ENCODE assay signal across 25 mouse cellular contexts in the genomic region with DNA sequence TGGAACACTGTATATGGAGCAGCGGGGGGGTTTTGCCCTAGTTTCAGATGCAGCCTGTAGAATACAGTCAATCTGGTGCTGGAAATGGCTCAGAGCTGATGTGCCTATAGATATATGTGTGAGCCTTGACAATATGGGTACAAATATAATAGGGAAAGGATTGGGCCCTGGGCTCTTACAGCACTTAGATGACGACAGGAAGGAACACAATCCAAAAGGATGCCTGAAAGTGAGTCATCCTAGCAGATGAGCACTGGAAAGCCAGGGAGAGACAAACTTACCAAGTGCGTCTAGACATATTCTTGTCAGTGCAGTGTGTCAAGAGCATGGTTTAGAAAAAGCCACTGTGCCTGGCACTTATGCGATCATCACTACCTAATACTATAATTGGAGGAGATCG. TPM values are rescaled to one million over a fixed set of nuclear protein-coding genes. Genes with fewer than 3 reads are reported as not detected.
DNase-seq lines count a peak whose midpoint lies in the region; ATAC-seq lines count a peak whose summit lies in the region.
"Had no signal": no experiment of that assay in that cellular context is flagged by ENCODE, and none has a peak within 500 bp of the region (broad histone marks: within the 10 kb centered on the region; RNA-seq: fewer than 3 reads in every experiment).

No protein-coding gene starts in this region.

- H3K36me3 ChIP-seq in midbrain, embryonic 14.5 days (ENCODE audit: control insufficient read depth, insufficient read depth, low read length), result no peaks in the 10 kb centered on the region
- H3K36me3 ChIP-seq: embryonic facial prominence, embryonic 13.5 days; embryonic facial prominence, embryonic 15.5 days; forebrain, embryonic 10.5 days; forebrain, embryonic 12.5 days had no signal

- ATAC-seq in frontal cortex, adult (ENCODE audit: low TSS enrichment), result peak; percentile 88
- no peak for ATAC-seq in midbrain, embryonic 14.5 days (ENCODE audit: low FRiP score, low TSS enrichment)
- ATAC-seq: activated CD4-positive, CD25-positive, alpha-beta regulatory T cell, adult 4 months; forebrain, embryonic 14.5 days; forebrain, embryonic 16.5 days; Patski had no signal

- H3K27ac ChIP-seq in midbrain, embryonic 14.5 days (replicated peaks; ENCODE audit: low read depth, low read length), result no peak overlapping the region
- H3K27ac ChIP-seq: embryonic facial prominence, embryonic 13.5 days; embryonic facial prominence, embryonic 15.5 days; forebrain, embryonic 10.5 days; forebrain, embryonic 12.5 days had no signal

- H3K4me3 ChIP-seq in midbrain, embryonic 14.5 days (replicated peaks; ENCODE audit: low read depth, low read length), result no peak overlapping the region
- H3K4me3 ChIP-seq: embryonic facial prominence, embryonic 13.5 days; embryonic facial prominence, embryonic 15.5 days; erythroblast, embryonic 14.5 days; forebrain, embryonic 10.5 days; forebrain, embryonic 12.5 days had no signal

- DNase-seq in frontal cortex, postnatal 10 days (ENCODE audit: low spot score in 2 of 2), result no peak
- peak; percentile 18 to 25 for DNase-seq in right cerebral cortex, postnatal 10 days (ENCODE audit: low spot score in 2 of 2)
- no peak for DNase-seq in right cerebral cortex, postnatal 4 days
- DNase-seq in brain, adult 2 months (ENCODE audit: low read depth, low spot score), result peak; percentile 51
- DNase-seq in midbrain, embryonic 14.5 days, result no peak
- DNase-seq: adrenal gland, adult 8-10 months; adrenal gland, postnatal 14 days; adrenal gland, postnatal 36 days; cerebellum, adult 11 months; cerebellum, adult 18-20 months; cerebellum, adult 8-10 months; cerebellum, adult 9-11 months; cerebellum, postnatal 14 days; cerebellum, postnatal 36 days; embryo, embryonic 11 days had no signal

- no peak overlapping the region for H3K4me2 ChIP-seq in midbrain, embryonic 14.5 days (ENCODE audit: low read length)
- H3K4me2 ChIP-seq: embryonic facial prominence, embryonic 13.5 days; embryonic facial prominence, embryonic 15.5 days; forebrain, embryonic 12.5 days had no signal

- H3K4me1 ChIP-seq in midbrain, embryonic 14.5 days (ENCODE audit: control insufficient read depth, insufficient read depth, low read length), result no peaks in the 10 kb centered on the region
- H3K4me1 ChIP-seq: embryonic facial prominence, embryonic 13.5 days; embryonic facial prominence, embryonic 15.5 days; forebrain, embryonic 10.5 days; forebrain, embryonic 12.5 days had no signal

- H3K9ac ChIP-seq in midbrain, embryonic 14.5 days (replicated peaks; ENCODE audit: low read length), result no peak overlapping the region
- H3K9ac ChIP-seq: embryonic facial prominence, embryonic 13.5 days; embryonic facial prominence, embryonic 15.5 days; forebrain, embryonic 12.5 days had no signal

- no peaks in the 10 kb centered on the region for H3K9me3 ChIP-seq in midbrain, embryonic 14.5 days (ENCODE audit: control insufficient read depth, low read length)
- H3K9me3 ChIP-seq: embryonic facial prominence, embryonic 13.5 days; embryonic facial prominence, embryonic 15.5 days; forebrain, embryonic 10.5 days; forebrain, embryonic 12.5 days had no signal

- H3K27me3 ChIP-seq in midbrain, embryonic 14.5 days (ENCODE audit: control insufficient read depth, insufficient read depth, low read length), result no peaks in the 10 kb centered on the region
- H3K27me3 ChIP-seq: embryonic facial prominence, embryonic 13.5 days; embryonic facial prominence, embryonic 15.5 days; forebrain, embryonic 12.5 days; Patski had no signal

- 81% methylated on average over 5 of the region's 5 CpGs for WGBS in midbrain, embryonic 14.5 days

RNA-seq across cellular contexts. Expression of a gene that starts 53.8 kb away (rescaled TPM):
- 105 and 118 TPM in 2 replicates for polyA plus RNA-seq in midbrain, embryonic 14.5 days (2014; fragmentation: Nextera tagmentation; extraction: Ambion mirVana)
- polyA plus RNA-seq: erythroblast, embryonic 14.5 days had no signal

Comparison
In these comparisons a context has a peak if more than half of its experiments do, and no peak if none do; other contexts are left out.
1. DNase-seq: peak in right cerebral cortex, postnatal 10 days (2 of 2) and brain, adult 2 months (single experiment); none in frontal cortex, postnatal 10 days (0 of 2), right cerebral cortex, postnatal 4 days (single experiment) and midbrain, embryonic 14.5 days (single experiment).